Mouse (Mus musculus): ENCODE results near the gene Mip. TPM values are rescaled to one million over a fixed set of nuclear protein-coding genes. Genes with fewer than 3 reads are reported as not detected.

Mip gene
- total and polyA plus RNA-seq, 2 experiments from 2014 or later: 0.05 TPM; not detected in 1

DNA sequence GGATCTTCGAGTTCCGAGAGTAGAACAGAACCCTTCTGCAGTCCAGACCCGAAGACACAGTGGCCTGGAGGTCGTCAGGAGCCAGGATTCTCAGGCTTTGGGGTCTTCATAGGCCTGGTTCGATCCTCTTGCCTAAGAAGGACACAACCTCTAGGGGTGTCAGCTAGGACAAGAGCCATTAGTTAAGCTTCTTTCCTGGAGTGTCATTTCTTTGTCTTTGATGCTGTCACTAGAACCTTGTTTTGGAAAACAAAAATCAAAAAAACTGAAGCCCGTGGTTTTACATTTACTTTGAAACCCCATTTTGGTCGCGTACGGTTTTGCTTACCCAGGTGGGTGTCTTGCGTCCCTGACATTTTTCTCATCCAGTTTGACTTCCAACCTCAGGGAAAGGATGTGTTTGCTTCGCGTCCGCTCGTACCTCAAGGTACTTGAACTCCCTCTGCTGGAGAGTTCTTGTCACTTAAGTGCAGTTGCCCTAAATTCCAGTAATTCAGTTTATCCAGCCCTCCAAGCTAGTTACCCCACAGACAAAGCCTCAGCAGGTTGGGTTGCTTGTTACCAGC, 6.9 kb downstream of the Mip start:
- peak overlapping the region; percentile 67 for H3K4me2 ChIP-seq (ENCODE audit: low read depth)
- peak; percentile 84 for TF ChIP-seq CTCF (IDR thresholded peaks at IDR 0.05; ENCODE audit: low read depth)
- no peaks in the 10 kb centered on the region for H3K36me3 ChIP-seq (ENCODE audit: insufficient read depth)
- ATAC-seq (peak; percentile 54), DNase-seq (peak; percentile 83)
- WGBS: 0% methylated on average over 14 of the region's 14 CpGs
- no peaks in the 10 kb centered on the region for H3K27me3 ChIP-seq (ENCODE audit: insufficient read depth, low read length)
- peak overlapping the region; percentile 93 for H3K27ac ChIP-seq (ENCODE audit: low read depth, low read length)
- no peaks in the 10 kb centered on the region for H3K4me1 ChIP-seq (ENCODE audit: insufficient read depth)
- peak overlapping the region; percentile 81 for H3K9ac ChIP-seq
- H3K9me3 ChIP-seq (ENCODE audit: low read length): no peaks in the 10 kb centered on the region
- peak overlapping the region; percentile 74 for H3K4me3 ChIP-seq (ENCODE audit: low read depth, low read length)

DNA sequence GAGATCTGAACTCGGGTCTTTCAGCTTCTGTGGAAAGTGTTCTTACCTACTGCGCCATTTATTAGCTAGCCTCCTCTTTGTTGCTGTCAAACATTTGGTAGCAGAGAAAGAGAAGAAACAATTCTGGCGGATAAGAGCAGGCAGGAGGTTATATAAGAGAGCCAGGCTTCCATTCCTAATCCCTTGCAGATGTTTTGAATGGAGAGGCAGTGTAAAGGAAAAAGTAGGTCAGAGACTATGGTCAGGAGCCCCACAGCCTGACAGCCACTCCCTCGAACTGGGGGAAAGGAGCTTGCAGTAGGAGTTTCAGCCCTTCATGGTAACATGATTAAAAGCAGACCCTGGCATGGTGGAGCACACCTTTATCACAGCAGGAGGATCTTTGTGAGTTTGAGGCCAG, 10.7 kb downstream of the Mip start:
- H3K36me3 ChIP-seq (ENCODE audit: insufficient read depth): no peaks in the 10 kb centered on the region
- no peak for DNase-seq
- no peak overlapping the region for H3K4me2 ChIP-seq (ENCODE audit: low read depth)
- 44% methylated on average over 4 of the region's 4 CpGs for WGBS
- TF ChIP-seq CTCF (IDR thresholded peaks at IDR 0.05; ENCODE audit: low read depth): no peak
- ATAC-seq: no peak
- H3K4me3 ChIP-seq (ENCODE audit: low read depth, low read length): no peak overlapping the region
- no peaks in the 10 kb centered on the region for H3K9me3 ChIP-seq (ENCODE audit: low read length)
- H3K27me3 ChIP-seq (ENCODE audit: insufficient read depth, low read length): no peaks in the 10 kb centered on the region
- H3K9ac ChIP-seq: no peak overlapping the region
- H3K27ac ChIP-seq (ENCODE audit: low read depth, low read length): no peak overlapping the region
- no peaks in the 10 kb centered on the region for H3K4me1 ChIP-seq (ENCODE audit: insufficient read depth)

DNA sequence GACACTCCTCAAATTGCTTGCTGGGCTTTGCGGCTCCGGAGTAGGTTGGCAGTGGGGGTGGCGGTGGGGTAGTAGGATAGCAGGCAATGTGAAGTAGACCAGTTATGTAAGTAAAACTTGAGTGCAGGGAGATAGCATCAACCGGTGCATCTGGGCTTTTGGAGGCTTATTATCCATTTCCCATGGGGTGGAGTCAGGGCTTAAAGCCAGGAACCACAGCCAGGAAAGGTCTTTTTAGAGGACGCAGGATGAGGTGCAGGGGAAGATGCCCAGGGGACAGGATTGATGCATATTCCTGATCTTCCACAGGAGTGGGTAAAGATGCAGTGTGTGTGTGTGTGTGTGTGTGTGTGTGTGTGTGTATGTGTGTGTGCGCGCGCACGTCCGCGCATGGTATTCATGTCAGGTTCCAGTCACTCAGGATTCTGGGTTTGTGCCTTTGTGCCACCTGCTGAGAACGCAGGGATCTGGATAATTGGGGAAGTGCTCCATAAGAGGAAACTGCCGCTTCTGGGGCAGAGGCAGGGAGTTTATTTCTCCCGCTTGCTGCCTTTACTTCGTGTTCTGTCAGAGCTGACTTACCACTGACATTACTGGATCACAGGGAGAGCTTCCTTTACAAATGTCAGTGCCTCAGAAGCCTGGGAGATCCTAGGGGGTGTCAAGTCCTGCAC, 12.3 kb downstream of the Mip start:
- H3K4me1 ChIP-seq (ENCODE audit: insufficient read depth): no peaks in the 10 kb centered on the region
- DNase-seq (peak; percentile 14), ATAC-seq (no peak)
- 0 out of 2 replicates have a peak, but pooled peaks cover 3% of the 10 kb centered on the region for H3K36me3 ChIP-seq (ENCODE audit: insufficient read depth)
- no peak overlapping the region for H3K4me2 ChIP-seq (ENCODE audit: low read depth)
- no peaks in the 10 kb centered on the region for H3K27me3 ChIP-seq (ENCODE audit: insufficient read depth, low read length)
- no peaks in the 10 kb centered on the region for H3K9me3 ChIP-seq (ENCODE audit: low read length)
- no peak for TF ChIP-seq CTCF (IDR thresholded peaks at IDR 0.05; ENCODE audit: low read depth)
- no peak overlapping the region for H3K9ac ChIP-seq
- no peak overlapping the region for H3K4me3 ChIP-seq (ENCODE audit: low read depth, low read length)
- WGBS: 61% methylated on average over 15 of the region's 15 CpGs
- H3K27ac ChIP-seq (ENCODE audit: low read depth, low read length): no peak overlapping the region

DNA sequence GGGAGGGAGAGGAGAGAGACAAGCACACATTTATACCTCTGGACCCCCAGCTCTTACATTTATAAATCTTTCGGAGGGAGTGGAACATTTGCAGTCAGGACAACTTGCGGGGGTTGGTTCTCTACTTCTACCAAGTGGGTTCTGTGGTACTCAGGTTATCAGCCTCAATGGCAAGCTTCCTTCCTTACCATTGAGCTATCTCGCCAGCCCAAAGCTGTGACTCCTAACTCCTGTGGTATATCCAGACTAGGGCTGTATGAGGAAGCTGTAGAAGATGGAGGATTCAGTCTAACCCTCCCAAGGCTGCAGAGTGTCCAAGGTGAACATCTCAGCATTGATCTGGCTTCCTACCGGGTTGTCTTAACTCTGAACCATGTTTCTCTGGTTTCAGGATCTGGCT, 13.5 kb downstream of the Mip start:
- Histone ChIP-seq H3K4me2 (ENCODE audit: low read depth) (no peak overlapping the region), H3K27ac (ENCODE audit: low read depth, low read length) (no peak overlapping the region), H3K4me3 (ENCODE audit: low read depth, low read length) (no peak overlapping the region), H3K9me3 (ENCODE audit: low read length) (no peaks in the 10 kb centered on the region), H3K27me3 (ENCODE audit: insufficient read depth, low read length) (no peaks in the 10 kb centered on the region), H3K36me3 (ENCODE audit: insufficient read depth) (0 out of 2 replicates have a peak, but pooled peaks cover 8% of the 10 kb centered on the region), H3K9ac (no peak overlapping the region), H3K4me1 (ENCODE audit: insufficient read depth) (no peaks in the 10 kb centered on the region)
- WGBS: 97% methylated on average over 4 of the region's 4 CpGs
- ATAC-seq: no peak
- no peak for TF ChIP-seq CTCF (IDR thresholded peaks at IDR 0.05; ENCODE audit: low read depth)
- DNase-seq: no peak

DNA sequence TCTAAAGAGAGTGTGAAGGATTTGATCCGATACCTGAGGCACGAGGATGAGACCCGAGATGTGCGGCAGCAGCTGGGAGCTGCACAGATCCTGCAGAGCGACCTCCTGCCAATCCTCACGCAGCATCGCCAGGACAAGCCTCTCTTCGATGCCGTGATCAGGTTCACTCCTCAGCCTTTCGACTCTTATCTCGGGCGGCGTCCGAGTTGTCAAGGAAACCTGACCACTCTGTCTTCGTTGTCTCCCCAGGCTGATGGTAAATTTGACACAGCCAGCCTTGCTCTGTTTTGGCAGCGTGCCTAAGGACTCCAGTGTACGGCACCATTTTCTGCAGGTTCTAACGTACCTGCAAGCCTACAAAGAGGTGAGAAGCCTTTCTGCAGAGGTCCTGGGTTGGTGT, 14.5 kb downstream of the Mip start:
- no peaks in the 10 kb centered on the region for H3K27me3 ChIP-seq (ENCODE audit: insufficient read depth, low read length)
- H3K36me3 ChIP-seq (ENCODE audit: insufficient read depth): 0 out of 2 replicates have a peak, but pooled peaks cover 14% of the 10 kb centered on the region
- H3K4me3 ChIP-seq (ENCODE audit: low read depth, low read length): no peak overlapping the region
- H3K27ac ChIP-seq (ENCODE audit: low read depth, low read length): no peak overlapping the region
- H3K4me1 ChIP-seq (ENCODE audit: insufficient read depth): no peaks in the 10 kb centered on the region
- H3K4me2 ChIP-seq (ENCODE audit: low read depth): no peak overlapping the region
- DNase-seq (no peak), ATAC-seq (no peak)
- no peak for TF ChIP-seq CTCF (IDR thresholded peaks at IDR 0.05; ENCODE audit: low read depth)
- WGBS: 94% methylated on average over 18 of the region's 18 CpGs
- H3K9me3 ChIP-seq (ENCODE audit: low read length): no peaks in the 10 kb centered on the region
- no peak overlapping the region for H3K9ac ChIP-seq

DNA sequence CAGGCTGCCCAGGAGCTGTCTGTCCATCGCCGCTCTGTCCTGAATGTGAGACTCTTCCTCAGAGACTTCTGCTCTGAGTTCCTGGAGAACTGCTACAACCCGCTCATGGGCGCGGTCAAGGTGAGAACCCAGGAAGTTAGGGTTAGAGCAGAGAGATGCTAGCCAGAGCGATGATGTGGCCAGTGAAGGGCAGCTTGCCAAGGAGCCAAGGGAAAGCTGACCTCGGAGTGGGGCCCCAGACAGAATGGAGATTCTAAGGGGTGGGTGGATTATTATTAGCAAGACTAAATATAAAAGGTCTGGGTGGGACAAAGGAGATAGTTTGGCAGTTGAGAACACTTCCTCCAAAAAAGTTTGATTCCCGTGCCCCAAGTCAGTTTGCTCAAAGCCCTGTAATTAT, 17.6 kb downstream of the Mip start:
- no peak overlapping the region for H3K4me2 ChIP-seq (ENCODE audit: low read depth)
- no peaks in the 10 kb centered on the region for H3K9me3 ChIP-seq (ENCODE audit: low read length)
- WGBS: 94% methylated on average over 8 of the region's 8 CpGs
- H3K4me3 ChIP-seq (ENCODE audit: low read depth, low read length): no peak overlapping the region
- H3K36me3 ChIP-seq (ENCODE audit: insufficient read depth): peaks cover 25% of the 10 kb centered on the region; the same call in 1 of the 2 replicates
- DNase-seq (no peak), ATAC-seq (no peak)
- no peaks in the 10 kb centered on the region for H3K27me3 ChIP-seq (ENCODE audit: insufficient read depth, low read length)
- no peak for TF ChIP-seq CTCF (IDR thresholded peaks at IDR 0.05; ENCODE audit: low read depth)
- no peaks in the 10 kb centered on the region for H3K4me1 ChIP-seq (ENCODE audit: insufficient read depth)
- H3K9ac ChIP-seq: no peak overlapping the region
- H3K27ac ChIP-seq (ENCODE audit: low read depth, low read length): no peak overlapping the region

DNA sequence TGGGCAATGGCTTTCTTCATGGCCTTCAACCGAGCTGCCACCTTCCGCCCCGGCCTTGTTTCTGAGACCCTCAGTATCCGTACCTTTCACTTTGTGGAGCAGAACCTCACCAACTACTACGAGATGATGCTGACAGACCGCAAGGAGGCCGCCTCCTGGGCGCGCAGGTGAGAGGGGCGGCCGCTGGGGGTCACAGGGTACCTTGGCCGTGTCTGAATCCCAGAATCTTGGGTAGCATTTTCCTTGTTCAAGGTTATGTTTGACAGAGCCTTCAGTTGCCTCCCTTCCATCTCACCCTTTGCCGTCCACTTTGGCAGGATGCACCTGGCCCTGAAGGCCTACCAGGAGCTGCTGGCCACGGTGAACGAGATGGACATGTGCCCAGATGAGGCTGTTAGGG, 18.5 kb downstream of the Mip start:
- H3K36me3 ChIP-seq (ENCODE audit: insufficient read depth): peaks cover 31% of the 10 kb centered on the region; the same call in 1 of the 2 replicates
- H3K27ac ChIP-seq (ENCODE audit: low read depth, low read length): no peak overlapping the region
- no peaks in the 10 kb centered on the region for H3K27me3 ChIP-seq (ENCODE audit: insufficient read depth, low read length)
- DNase-seq (no peak), ATAC-seq (no peak)
- no peaks in the 10 kb centered on the region for H3K4me1 ChIP-seq (ENCODE audit: insufficient read depth)
- H3K9me3 ChIP-seq (ENCODE audit: low read length): no peaks in the 10 kb centered on the region
- H3K4me2 ChIP-seq (ENCODE audit: low read depth): no peak overlapping the region
- WGBS: 95% methylated on average over 15 of the region's 15 CpGs
- no peak for TF ChIP-seq CTCF (IDR thresholded peaks at IDR 0.05; ENCODE audit: low read depth)
- H3K9ac ChIP-seq: no peak overlapping the region
- no peak overlapping the region for H3K4me3 ChIP-seq (ENCODE audit: low read depth, low read length)

All from forebrain, postnatal 0 days (tissue).